Mouse (Mus musculus) liver (tissue): ENCODE measurements around the gene Rbms2.
"Not testable (repeated sequence)": the region's sequence is repeated elsewhere in the genome, so short reads cannot be mapped to it uniquely, and the experiment has no call there.

Experiments
- DNase-seq: peaks from one replicate; pipeline ENCODE4 v3.0.0-alpha.2; 2020; ENCODE audit warnings: mixed read lengths

The Rbms2 gene

GRCm38 (mm10) chr10:128090651-128091563, 89.2 kb downstream of the Rbms2 start:
- peak; percentile 94 for DNase-seq

- DNase-seq: no peak
Measured at GRCm38 (mm10) chr10:128089842-128090241, 90.3 kb downstream of the Rbms2 start.

- DNase-seq: no peak
Measured at GRCm38 (mm10) chr10:128088181-128088580, 91.9 kb downstream of the Rbms2 start.

GRCm38 (mm10) chr10:128087216-128087615, 92.9 kb downstream of the Rbms2 start:
- DNase-seq: not testable (repeated sequence)

- peak; percentile 48 for DNase-seq
Measured at GRCm38 (mm10) chr10:128086391-128086790, 93.7 kb downstream of the Rbms2 start.

- no peak for DNase-seq
Measured at GRCm38 (mm10) chr10:128084160-128084559, 95.9 kb downstream of the Rbms2 start.

GRCm38 (mm10) chr10:128083688-128084087, 96.4 kb downstream of the Rbms2 start:
- DNase-seq: peak; percentile 45

GRCm38 (mm10) chr10:128082880-128083421, 97.1 kb downstream of the Rbms2 start, which contains the start of gene Atp5b:
TSS of gene Atp5b (plus strand) at chr10:128083273.
- peak; percentile 97 for DNase-seq

GRCm38 (mm10) chr10:128082477-128082808, 97.7 kb downstream of the Rbms2 start:
- DNase-seq: no peak

GRCm38 (mm10) chr10:128081807-128082476, 98.2 kb downstream of the Rbms2 start:
- no peak for DNase-seq
